Mouse (Mus musculus) natural killer cell, adult 2 months (primary cell): ENCODE results near the gene Ascl2.

Experiments
- DNase-seq, 2 experiments: peaks; one replicate each; pipeline ENCODE4 v3.0.0; 2022; ENCODE audit warnings: low spot score in 2 of 2

Gene Ascl2

DNA sequence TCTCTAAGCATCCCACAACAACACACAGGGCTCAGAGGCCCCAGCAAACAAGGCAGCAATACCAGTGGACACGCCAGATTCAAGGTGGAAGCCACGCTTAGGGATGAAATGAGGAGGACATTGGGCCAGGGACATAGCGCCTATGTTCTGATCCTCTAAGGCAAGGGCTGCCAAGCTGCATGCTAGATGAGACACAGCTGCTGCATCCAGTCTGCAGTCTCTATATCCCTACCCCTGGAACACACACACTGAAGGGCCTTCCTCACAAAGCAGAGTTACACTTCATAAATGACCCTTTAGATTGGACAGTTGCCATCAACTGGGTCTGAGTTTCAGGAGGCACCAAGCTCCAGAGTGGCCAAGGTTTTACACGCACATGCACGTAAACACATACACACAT, 51.4 kb downstream of the Ascl2 start:
- no peak for DNase-seq
